Mouse (Mus musculus) cerebellum, postnatal 14 days (tissue): ENCODE results near the gene Ralgapa2.

ENCODE experiments used
- DNase-seq, 2 experiments: peaks; one replicate each; pipeline ENCODE4 v3.0.0; 2021; ENCODE audit warnings: mixed read lengths in 2 of 2

Ralgapa2 gene

DNA sequence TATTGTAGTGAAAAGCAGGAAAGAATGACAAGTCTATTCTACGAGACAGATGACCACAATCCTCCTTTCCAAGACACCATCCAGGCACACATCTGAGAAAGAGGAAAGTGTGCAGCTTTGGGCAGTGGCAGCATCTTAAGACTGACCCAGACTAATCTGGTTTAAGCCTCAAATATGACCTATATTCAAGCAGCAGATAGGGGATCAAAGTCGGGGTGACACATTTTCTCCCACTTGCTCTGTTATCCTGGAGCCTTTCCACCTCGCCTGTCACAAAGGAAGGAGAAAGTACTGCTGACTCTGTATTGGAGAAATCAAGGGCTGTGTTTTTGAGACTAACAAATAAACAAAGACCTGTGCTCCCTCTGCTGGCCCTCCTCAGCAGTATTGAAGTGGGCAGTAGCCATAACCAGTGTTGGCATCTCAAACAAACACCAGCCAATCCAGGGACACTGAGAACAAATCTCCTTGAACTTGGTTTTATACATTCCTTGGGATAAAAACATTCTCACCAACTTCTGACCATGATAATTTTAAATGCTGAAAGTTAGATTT lies 255.7 kb downstream of the Ralgapa2 start:
- peak; percentile 82 to 85 for DNase-seq

GRCm38 (mm10) chr2:146255636-146256035 lies 256.5 kb downstream of the Ralgapa2 start:
- DNase-seq: no peak

DNA sequence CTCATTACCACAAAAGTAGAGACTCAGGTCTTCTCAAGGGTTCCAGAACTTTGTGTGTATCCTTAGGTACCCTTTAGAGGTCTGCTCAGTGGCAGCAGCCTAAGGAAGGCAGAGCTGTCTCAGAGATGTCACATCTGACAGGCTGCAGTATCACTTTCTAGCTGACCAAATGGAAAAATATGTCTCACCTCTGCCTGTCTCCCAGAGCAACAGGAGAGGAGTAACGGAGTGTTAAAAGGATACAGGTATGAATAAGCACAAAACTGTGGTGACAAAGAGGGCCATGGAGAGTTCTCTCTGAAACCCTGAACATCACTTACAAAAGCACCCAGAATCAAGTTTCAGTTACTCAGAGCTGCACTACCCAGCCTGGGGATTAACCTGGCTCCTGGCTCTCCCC lies 257.8 kb downstream of the Ralgapa2 start:
- no peak for DNase-seq

GRCm38 (mm10) chr2:146250236-146250904 lies 261.8 kb downstream of the Ralgapa2 start:
- DNase-seq: peak; percentile 69 to 75

- DNase-seq: no peak
These were observed 263.1 kb downstream of the Ralgapa2 start for GRCm38 (mm10) chr2:146249033-146249432.

GRCm38 (mm10) chr2:146247576-146247975 lies 264.6 kb downstream of the Ralgapa2 start:
- no peak for DNase-seq

- DNase-seq: no peak
These were observed 265.6 kb downstream of the Ralgapa2 start for GRCm38 (mm10) chr2:146246409-146247075.

- no peak for DNase-seq
These were observed 266.7 kb downstream of the Ralgapa2 start for GRCm38 (mm10) chr2:146245401-146245800.

DNA sequence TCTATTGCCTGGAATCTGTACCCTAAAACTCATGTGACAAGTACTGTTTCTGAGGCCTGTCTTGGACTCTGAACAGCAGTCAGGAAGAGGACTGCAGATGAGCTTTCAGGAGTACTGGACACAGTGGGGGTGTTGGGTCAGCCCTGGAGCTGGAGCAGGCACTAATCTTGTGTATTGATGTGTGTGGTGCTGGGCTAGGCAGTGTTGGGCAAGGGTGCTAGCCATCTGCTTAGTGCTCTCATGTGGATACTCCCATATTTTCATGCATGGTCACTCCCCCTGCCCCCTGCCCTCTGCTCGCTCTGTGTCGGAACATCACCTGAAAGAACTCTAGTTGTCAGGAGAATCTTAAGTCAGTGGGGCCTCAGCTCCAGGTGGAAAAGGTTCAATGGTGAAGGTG lies 268.1 kb downstream of the Ralgapa2 start:
- DNase-seq: no peak

DNA sequence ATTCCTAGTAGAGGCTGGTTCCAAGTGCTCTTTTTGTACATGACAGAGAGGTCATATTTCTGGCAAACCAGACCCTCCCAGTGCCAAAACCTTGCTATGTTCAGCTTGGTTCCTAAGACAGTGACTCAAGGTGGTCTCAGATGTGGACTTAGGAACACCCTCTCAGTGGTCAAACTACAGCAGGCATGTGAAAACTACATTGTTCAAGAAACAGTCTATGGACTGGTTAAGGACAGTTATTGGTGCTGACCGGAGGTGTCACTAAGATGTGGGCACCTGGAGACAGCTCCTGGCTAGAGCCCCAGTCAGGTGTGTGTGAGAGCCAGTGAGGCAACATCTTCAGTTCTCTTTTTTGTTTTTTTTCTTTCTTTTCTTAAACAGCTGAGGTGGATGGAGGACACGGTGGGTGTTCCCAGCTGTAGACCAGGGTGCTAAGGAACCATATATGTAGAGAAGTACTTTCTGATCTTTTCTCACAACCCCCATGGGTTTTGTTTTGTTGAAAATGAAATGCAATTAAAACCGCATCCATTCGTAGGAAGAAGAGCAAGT lies 272.9 kb downstream of the Ralgapa2 start:
- no peak for DNase-seq

DNA sequence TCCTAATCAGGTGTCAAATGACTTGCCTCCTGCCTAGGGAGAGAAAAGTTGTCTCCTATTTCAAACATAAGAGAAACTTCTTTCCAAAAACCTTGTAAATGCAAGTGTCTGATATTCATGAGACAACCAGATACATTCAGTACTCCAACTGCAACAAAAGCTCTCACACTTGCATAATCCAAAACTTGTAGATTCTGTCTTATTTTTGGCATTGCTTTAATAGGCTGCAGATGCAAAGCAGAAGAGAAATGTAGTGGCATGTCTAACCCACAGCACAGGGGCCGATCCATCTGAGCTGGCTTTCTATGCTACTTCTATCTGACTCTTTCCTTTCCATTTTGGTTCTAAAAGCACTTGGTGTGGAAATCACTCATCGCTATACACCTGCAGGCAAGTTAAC lies 280.7 kb downstream of the Ralgapa2 start:
- DNase-seq: no peak

- DNase-seq: no peak
These were observed 283.7 kb downstream of the Ralgapa2 start for GRCm38 (mm10) chr2:146228435-146228834.

DNA sequence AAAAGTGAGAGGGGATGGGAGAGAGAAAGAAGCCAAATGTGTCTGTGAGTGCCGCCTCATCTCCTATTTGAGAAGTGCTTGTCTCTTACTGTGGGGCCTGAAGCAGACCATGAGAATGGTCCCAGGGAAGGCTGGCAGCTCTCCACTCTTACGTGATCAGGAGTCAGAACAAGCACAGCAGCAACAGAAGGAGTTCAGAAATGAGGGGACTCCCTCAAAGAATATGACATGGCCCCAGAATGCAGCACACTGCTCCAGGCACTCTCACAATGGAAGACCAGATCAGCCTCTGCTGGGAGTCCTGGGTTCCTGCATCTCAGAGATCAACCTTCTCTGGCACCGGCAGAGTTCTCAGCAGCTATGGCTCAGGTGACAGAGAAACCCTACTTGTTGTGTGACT lies 284.5 kb downstream of the Ralgapa2 start:
- peak; percentile 42 to 61 for DNase-seq

DNA sequence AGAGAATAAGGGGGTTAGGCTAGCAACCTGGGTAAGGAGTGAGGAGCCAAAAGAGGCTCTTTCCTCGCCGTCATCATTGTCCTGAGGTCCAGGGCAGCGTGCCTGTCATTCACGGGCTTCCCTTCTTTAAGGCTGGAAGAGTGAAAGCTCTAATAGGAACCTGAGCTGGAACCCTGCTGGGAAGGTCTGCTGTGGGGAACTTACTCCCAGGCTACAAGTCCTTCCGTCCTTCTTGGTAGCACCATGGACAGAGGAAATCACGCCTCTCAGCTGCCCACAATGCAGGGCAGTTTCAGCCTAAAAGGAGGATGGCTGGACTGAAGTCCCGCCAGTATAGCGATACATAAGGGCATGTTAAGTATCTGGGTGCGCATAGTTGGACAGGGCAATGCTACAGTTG lies 285.7 kb downstream of the Ralgapa2 start:
- peak; percentile 42 to 52 for DNase-seq

DNA sequence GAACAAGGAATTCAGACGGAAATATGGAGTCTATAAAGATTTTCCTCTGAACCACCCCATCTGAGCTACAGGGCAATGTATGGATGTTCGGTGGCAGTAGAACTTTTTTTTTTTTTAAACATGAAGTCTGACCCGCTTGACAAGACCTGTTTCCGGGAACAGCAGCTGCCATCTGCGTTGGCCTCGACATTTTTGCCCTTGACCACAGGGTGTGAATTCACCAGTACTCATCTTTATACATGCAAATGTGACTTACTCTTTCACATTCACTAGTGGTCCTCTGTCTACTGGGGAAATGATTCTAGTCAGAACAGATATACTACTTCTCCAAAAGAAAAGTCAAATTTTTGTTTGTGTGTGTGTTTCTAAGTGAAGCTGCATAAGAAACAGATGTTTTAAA lies 286.3 kb downstream of the Ralgapa2 start:
- DNase-seq: no peak

DNA sequence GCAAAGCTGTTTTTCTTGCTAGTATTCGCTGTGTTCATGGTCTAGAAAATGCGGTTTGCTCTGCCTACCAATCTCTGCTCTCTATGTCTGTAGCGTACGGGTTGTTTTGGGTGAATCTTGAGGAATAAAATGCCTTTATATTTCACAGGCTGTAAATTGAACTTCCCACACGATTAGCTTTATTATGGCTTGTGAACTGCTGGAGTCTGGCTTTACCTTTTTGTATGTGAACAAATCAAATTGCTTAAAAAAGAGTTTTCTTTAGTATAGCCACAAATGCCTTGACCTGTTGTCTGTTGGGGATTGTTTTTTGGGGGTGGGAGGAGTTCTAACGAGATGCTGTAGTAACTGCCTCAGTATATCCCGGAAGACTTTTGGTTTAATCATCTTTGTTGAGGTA lies 288.0 kb downstream of the Ralgapa2 start:
- no peak for DNase-seq

- peak in 1 of 2 experiments; percentile 76 for DNase-seq
These were observed 288.8 kb downstream of the Ralgapa2 start for GRCm38 (mm10) chr2:146223176-146223905.

DNA sequence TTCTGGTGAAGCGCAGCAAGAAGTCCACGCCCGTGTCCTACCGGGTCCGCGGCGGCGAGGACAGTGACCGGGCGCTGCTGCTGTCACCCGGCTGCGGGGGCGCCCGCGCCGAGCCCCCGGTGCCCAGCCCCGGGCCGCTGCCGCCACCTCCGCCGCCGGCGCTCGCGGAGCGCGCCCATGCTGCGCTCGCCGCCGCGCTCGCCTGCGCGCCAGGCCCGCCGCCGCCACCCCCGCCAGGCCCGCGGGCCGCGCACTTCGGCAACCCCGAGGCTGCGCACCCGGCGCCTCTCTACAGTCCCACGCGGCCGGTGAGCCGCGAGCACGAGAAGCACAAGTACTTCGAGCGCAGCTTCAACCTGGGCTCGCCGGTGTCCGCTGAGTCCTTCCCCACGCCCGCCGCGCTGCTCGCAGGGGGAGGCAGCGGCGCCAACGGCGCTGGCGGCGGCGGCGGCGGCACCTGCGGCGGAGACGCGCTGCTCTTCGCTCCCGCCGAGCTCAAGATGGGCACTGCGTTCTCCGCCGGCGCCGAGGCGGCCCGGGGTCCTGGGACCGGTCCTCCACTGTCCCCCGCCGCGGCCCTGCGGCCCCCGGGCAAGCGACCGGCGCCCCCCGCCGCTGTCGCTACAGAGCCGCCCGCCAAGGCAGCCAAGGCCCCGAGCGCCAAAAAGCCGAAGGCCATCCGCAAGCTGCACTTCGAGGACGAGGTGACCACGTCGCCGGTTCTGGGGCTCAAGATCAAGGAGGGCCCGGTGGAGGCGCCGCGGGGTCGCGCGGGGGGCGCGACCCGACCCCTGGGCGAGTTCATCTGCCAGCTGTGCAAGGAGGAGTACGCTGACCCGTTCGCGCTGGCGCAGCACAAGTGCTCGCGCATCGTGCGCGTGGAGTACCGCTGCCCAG lies 289.6 kb downstream of the Ralgapa2 start:
- DNase-seq: peak; percentile 44 to 71

GRCm38 (mm10) chr2:146221929-146222278 lies 290.2 kb downstream of the Ralgapa2 start:
- DNase-seq: peak; percentile 92

DNA sequence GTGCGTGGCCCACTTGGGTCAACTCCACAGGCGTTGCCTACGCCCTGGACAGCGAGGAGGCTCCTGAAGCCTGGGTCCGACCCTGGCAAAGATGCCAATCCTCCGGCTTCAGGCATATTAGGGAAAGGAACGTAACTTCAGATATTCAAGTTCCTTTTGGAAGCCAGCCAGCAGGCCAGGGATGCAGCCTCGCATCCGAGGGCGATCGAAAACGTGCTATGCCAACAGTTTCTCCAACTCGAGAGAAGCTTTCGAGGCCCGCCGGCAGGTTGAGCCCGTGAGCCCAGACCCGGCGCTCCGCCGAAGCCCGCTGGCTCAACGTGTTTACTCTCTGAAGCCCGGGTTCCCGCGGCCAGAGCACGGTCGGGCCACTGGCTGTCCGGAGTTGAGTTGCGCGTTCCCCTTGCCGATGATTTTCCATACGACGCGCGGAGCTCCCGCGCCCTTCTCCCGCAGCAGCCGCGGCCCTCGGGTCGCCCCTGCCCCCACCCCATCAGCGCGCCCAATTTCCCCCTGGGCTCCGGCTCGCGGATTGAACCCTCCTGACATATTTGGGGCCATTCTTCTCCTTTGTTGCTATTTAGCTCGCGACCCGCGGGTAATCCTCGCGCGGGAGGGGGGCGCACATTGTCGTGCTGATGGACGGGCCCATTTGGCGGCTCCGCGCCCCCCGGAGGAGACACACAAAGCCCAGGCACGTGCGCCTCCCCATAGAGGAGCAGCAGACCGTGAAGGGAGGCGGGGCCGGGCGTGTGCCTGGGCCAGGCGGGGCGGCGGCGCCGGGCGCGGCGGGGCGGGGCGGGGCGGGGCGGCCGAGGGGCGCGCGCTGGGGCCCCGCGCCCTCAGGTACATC lies 290.8 kb downstream of the Ralgapa2 start, which contains the start of gene Insm1:
Insm1 (plus strand) TSS at position 846 of the 853 bp plus-strand sequence.
- peak; percentile 82 to 85 for DNase-seq

GRCm38 (mm10) chr2:146220591-146221075 lies 291.5 kb downstream of the Ralgapa2 start:
- DNase-seq: peak; percentile 71 to 74
